Mouse (Mus musculus) erythroblast, embryonic 14.5 days (primary cell): ENCODE results near the gene Scg2.

ENCODE experiments used
- GATA1 ChIP-seq: IDR thresholded peaks from 2 replicates; pipeline ENCODE4 v1.6.1; 2012; ENCODE audit warnings: low read length, inconsistent platforms, mixed read lengths
- TAL1 ChIP-seq: IDR thresholded peaks from 3 replicates; pipeline ENCODE4 v1.6.1; 2012; ENCODE audit warnings: low read length, inconsistent platforms, mixed read lengths

GRCm38 (mm10) chr1:79436671-79437070 is 3.2 kb downstream of the Scg2 start:
- TF ChIP-seq GATA1 (no peak), TAL1 (no peak)
